Mouse (Mus musculus) thymus, adult 2 months (tissue): ENCODE measurements around the gene Gm20388.
A peak's percentile ranks its signal among the peaks of the same experiment; 100 is the strongest.

Source experiments
- CTCF ChIP-seq: fragments of 200-500 bp; IDR thresholded peaks from 2 replicates; pipeline ENCODE4 v1.5.1; 2012; ENCODE audit warnings: mild to moderate bottlenecking, control low read depth, low read length, moderate library complexity, borderline replicate concordance; ENCODE audit not compliant: control insufficient read depth, poor library complexity, insufficient read depth; ENCODE audit errors: extremely low read depth
- POLR2A ChIP-seq: fragments of 200-500 bp; IDR thresholded peaks from 2 replicates; pipeline ENCODE4 v1.6.1; 2012; ENCODE audit warnings: mild to moderate bottlenecking, low read length, control low read depth, moderate library complexity; ENCODE audit not compliant: control insufficient read depth, poor library complexity, insufficient read depth; ENCODE audit errors: extremely low read depth

DNA sequence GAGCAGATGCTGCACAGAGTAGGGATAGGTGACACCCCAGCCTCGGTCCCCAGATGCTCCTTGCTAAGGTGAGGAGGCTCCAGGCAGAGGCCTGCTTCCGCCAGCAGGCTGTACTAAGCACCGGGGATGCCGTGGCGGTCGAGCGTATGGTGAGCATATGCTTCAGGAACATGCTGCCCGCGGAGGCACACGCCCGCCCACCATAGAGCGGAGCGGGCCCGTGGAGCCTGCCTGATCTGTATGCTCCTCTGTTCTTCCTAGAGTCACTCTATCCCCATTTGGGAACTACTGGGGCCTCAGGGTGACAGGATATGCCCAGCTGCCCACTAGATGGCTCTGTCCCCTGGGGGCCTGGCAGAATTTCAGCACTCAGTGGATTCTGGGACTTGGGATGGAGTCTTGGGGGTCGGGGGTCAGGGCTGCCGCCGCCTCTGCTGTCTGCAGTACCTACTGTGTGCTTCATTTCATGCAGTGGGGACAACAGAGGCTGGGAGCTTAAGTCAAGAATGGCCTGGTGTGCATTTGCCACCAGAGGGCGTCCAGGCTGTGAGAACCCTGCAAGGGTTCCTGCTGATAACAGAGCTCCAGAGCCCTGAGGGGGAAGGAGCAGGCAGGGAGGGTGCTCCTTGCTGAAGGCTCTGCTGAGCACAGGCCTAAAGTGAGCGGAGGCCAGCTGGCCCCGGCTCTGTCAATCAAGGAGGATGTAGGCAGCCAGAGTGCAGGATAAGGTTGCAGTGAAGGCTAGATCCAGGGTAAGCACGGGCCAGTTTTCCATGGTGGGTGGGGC lies 377.7 kb downstream of the Gm20388 start:
- TF ChIP-seq POLR2A (no peak), CTCF (peak; percentile 99)
